Mouse (Mus musculus): ENCODE results near the gene Gimap9. TPM values are rescaled to one million over a fixed set of nuclear protein-coding genes. Genes with fewer than 3 reads are reported as not detected.

Gene Gimap9
- polyA plus RNA-seq, 1 experiment from 2014 or later: 3.6 TPM

DNA sequence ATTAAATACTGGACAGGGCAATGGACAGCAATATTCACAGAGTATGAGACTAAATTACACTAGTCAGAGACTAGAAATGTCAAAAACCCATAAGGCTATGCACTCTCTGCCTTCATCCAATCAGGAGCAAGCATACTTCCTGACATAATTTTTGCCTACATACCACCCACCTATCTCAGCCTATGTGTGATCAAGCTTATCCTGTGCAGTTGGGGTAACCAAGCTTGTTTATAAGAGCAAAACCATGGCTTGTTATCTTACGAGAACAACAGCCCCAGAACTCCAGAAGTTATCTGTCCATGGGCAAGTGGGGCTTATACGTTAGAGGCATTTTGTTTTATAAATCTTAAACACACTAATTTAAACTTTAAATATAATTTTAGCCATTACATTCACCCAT is 40.8 kb upstream of the Gimap9 start:
- H3K9ac ChIP-seq (ENCODE audit: low read length): no peak overlapping the region
- H3K4me1 ChIP-seq (ENCODE audit: control insufficient read depth, insufficient read depth, low read length): no peaks in the 10 kb centered on the region
- no peak overlapping the region for H3K4me3 ChIP-seq (ENCODE audit: low read depth, low read length)
- ATAC-seq (ENCODE audit: insufficient read depth, low FRiP score, low TSS enrichment) (no peak), DNase-seq (ENCODE audit: low spot score) (no peak)
- H3K9me3 ChIP-seq (ENCODE audit: control insufficient read depth, low read length): no peaks in the 10 kb centered on the region
- H3K4me2 ChIP-seq (ENCODE audit: low read depth): no peak overlapping the region
- 0 out of 2 replicates have a peak, but pooled peaks cover 2% of the 10 kb centered on the region for H3K27me3 ChIP-seq (ENCODE audit: control insufficient read depth, insufficient read depth, low read length)
- whole genome bisulfite sequencing: 87% methylated on average over 2 of the region's 2 CpGs
- H3K36me3 ChIP-seq (ENCODE audit: control insufficient read depth, insufficient read depth, low read length): no peaks in the 10 kb centered on the region
- H3K27ac ChIP-seq (ENCODE audit: low read depth, low read length): no peak overlapping the region

DNA sequence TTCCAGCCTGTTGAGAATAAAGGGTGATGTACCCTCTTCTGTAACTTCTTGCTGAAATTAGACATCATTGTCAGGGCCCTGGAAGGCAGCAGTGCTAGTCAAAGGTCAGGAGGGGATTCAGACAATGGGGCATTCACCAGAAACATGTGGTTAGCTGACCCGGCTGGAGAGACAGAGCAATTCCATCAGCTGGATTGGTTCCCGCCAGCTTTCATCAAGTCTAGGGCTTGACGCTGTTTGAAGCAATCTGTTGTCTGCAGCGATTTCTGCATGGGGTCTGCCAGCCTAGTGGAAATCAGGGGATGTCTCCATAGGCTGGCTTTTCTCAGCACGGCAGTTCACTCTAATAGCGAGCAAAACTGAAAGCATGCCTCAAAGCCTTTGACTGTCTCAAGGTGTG is 39.4 kb upstream of the Gimap9 start:
- no peaks in the 10 kb centered on the region for H3K36me3 ChIP-seq (ENCODE audit: control insufficient read depth, insufficient read depth, low read length)
- 31% methylated on average over 6 of the region's 6 CpGs for WGBS
- H3K4me2 ChIP-seq (ENCODE audit: low read depth): no peak overlapping the region
- DNase-seq (ENCODE audit: low spot score) (no peak), ATAC-seq (ENCODE audit: insufficient read depth, low FRiP score, low TSS enrichment) (no peak)
- H3K27me3 ChIP-seq (ENCODE audit: control insufficient read depth, insufficient read depth, low read length): no peaks in the 10 kb centered on the region
- no peak overlapping the region for H3K27ac ChIP-seq (ENCODE audit: low read depth, low read length)
- H3K9me3 ChIP-seq (ENCODE audit: control insufficient read depth, low read length): no peaks in the 10 kb centered on the region
- no peaks in the 10 kb centered on the region for H3K4me1 ChIP-seq (ENCODE audit: control insufficient read depth, insufficient read depth, low read length)
- no peak overlapping the region for H3K9ac ChIP-seq (ENCODE audit: low read length)
- H3K4me3 ChIP-seq (ENCODE audit: low read depth, low read length): no peak overlapping the region

DNA sequence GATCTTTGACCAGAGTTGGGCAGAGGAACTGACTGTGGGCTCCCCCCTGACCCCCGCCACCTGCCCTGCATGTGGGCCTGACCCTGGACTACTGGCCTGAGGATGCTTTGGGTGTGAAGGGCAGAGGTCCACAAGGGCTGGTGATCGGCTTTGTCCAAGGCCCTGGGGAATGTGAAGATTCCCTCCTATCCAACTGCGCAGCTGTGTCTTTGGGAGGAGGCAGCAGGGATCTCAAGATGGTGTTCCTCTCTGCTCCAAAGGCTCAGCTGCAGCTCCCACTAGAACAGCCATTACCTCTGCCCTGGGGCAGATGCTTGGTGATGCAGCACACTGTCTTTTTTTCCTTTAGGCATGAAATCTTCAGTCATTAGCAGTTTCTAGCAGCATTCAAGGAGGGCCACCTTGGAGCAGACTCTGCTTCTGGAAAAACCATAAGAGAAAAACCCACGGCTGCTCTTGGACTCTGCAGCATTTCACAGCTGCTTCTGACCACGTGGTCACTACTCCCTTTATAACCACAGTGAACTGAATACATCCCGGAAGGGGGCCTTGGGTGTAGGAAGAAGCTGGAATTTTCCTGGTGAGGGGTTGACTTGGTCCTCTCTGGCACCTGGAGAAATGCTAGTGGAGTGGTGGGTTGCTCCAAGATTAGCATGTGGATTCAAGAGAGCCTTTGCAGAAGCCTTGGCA is 38.0 kb upstream of the Gimap9 start:
- 69% methylated on average over 6 of the region's 6 CpGs for WGBS
- Histone ChIP-seq H3K4me1 (ENCODE audit: control insufficient read depth, insufficient read depth, low read length) (no peaks in the 10 kb centered on the region), H3K36me3 (ENCODE audit: control insufficient read depth, insufficient read depth, low read length) (no peaks in the 10 kb centered on the region), H3K4me3 (ENCODE audit: low read depth, low read length) (no peak overlapping the region), H3K27me3 (ENCODE audit: control insufficient read depth, insufficient read depth, low read length) (no peaks in the 10 kb centered on the region), H3K27ac (ENCODE audit: low read depth, low read length) (no peak overlapping the region), H3K9ac (ENCODE audit: low read length) (no peak overlapping the region), H3K4me2 (ENCODE audit: low read depth) (no peak overlapping the region), H3K9me3 (ENCODE audit: control insufficient read depth, low read length) (no peaks in the 10 kb centered on the region)
- ATAC-seq (ENCODE audit: insufficient read depth, low FRiP score, low TSS enrichment): no peak
- DNase-seq (ENCODE audit: low spot score): no peak

DNA sequence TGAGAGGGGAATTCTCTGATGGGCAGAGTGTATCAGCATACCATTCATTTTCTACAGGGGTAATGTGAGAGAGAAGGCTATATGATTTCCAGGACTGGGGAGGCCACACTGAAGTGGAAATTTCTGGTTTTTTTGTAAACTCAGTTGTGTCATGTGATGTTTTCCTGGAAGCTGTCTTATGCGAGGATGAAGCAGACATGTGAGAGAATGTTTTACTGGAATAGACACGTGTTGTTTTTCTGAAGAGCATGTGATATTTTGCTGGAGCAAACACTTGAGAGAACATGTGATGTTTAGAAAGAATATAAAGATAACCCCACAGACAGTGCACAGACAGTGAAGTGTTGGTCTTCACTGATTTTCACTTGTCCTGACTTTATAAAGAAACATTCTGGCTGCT is 37.4 kb upstream of the Gimap9 start:
- no peak for DNase-seq (ENCODE audit: low spot score)
- no peaks in the 10 kb centered on the region for H3K9me3 ChIP-seq (ENCODE audit: control insufficient read depth, low read length)
- no peaks in the 10 kb centered on the region for H3K4me1 ChIP-seq (ENCODE audit: control insufficient read depth, insufficient read depth, low read length)
- no peak overlapping the region for H3K9ac ChIP-seq (ENCODE audit: low read length)
- H3K4me3 ChIP-seq (ENCODE audit: low read depth, low read length): no peak overlapping the region
- H3K36me3 ChIP-seq (ENCODE audit: control insufficient read depth, insufficient read depth, low read length): no peaks in the 10 kb centered on the region
- no peak overlapping the region for H3K27ac ChIP-seq (ENCODE audit: low read depth, low read length)
- WGBS: 82% methylated on average over 2 of the region's 2 CpGs
- no peak overlapping the region for H3K4me2 ChIP-seq (ENCODE audit: low read depth)
- H3K27me3 ChIP-seq (ENCODE audit: control insufficient read depth, insufficient read depth, low read length): no peaks in the 10 kb centered on the region
- ATAC-seq (ENCODE audit: insufficient read depth, low FRiP score, low TSS enrichment): no peak

DNA sequence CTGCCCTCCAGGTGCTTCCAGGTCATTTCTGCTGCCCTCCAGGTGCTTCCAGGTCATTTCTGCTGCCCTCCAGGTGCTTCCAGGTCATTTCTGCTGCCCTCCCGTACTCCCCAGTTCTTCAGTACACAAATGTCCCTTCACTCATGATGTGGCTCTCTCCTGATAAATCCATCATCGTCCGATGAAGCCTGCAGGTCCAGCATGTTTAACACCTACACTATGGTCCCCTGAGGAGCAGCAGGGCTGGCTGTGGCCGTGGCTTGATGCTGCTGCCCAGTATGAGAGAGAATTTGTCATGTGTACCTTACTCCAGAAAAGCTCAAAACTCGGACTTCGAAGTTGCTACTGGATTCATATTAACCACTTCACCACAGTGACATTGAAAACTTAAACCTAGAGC is 34.5 kb upstream of the Gimap9 start:
- Histone ChIP-seq H3K27me3 (ENCODE audit: control insufficient read depth, insufficient read depth, low read length) (no peaks in the 10 kb centered on the region), H3K4me1 (ENCODE audit: control insufficient read depth, insufficient read depth, low read length) (no peaks in the 10 kb centered on the region), H3K9me3 (ENCODE audit: control insufficient read depth, low read length) (no peaks in the 10 kb centered on the region), H3K4me2 (ENCODE audit: low read depth) (no peak overlapping the region), H3K4me3 (ENCODE audit: low read depth, low read length) (no peak overlapping the region), H3K9ac (ENCODE audit: low read length) (no peak overlapping the region), H3K27ac (ENCODE audit: low read depth, low read length) (no peak overlapping the region), H3K36me3 (ENCODE audit: control insufficient read depth, insufficient read depth, low read length) (no peaks in the 10 kb centered on the region)
- 80% methylated on average over 6 of the region's 6 CpGs for WGBS
- DNase-seq (ENCODE audit: low spot score) (no peak), ATAC-seq (ENCODE audit: insufficient read depth, low FRiP score, low TSS enrichment) (no peak)

DNA sequence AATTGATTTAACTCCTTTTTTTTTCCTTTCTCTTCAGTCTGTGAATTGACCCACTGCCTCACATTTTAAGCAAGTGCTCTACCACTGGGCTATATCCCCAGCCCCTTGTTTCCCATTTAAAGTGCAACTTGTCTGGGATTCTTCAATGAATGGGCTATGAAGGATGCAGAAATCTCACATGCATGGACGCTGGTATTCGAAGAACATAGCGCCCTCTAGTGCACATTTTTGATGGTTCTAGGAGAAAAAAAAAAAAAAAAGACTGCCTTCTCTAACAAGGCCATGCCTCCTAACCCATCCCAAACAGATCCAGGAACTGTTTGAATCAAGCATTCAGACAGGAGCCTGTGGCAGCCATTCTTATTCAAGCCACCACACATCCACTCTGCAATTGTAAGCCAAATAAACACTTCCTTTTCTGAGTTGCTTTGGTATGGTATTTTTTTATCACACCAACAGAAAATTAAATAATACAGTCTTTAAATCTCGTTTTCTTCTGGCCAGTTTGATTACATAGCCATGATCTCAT is 33.1 kb upstream of the Gimap9 start:
- Histone ChIP-seq H3K9me3 (ENCODE audit: control insufficient read depth, low read length) (no peaks in the 10 kb centered on the region), H3K9ac (ENCODE audit: low read length) (no peak overlapping the region), H3K27me3 (ENCODE audit: control insufficient read depth, insufficient read depth, low read length) (no peaks in the 10 kb centered on the region), H3K36me3 (ENCODE audit: control insufficient read depth, insufficient read depth, low read length) (no peaks in the 10 kb centered on the region), H3K4me1 (ENCODE audit: control insufficient read depth, insufficient read depth, low read length) (no peaks in the 10 kb centered on the region), H3K4me2 (ENCODE audit: low read depth) (no peak overlapping the region), H3K27ac (ENCODE audit: low read depth, low read length) (no peak overlapping the region), H3K4me3 (ENCODE audit: low read depth, low read length) (no peak overlapping the region)
- ATAC-seq (ENCODE audit: insufficient read depth, low FRiP score, low TSS enrichment): no peak
- 23% methylated on average over 4 of the region's 4 CpGs for WGBS
- peak; percentile 49 for DNase-seq (ENCODE audit: low spot score)

DNA sequence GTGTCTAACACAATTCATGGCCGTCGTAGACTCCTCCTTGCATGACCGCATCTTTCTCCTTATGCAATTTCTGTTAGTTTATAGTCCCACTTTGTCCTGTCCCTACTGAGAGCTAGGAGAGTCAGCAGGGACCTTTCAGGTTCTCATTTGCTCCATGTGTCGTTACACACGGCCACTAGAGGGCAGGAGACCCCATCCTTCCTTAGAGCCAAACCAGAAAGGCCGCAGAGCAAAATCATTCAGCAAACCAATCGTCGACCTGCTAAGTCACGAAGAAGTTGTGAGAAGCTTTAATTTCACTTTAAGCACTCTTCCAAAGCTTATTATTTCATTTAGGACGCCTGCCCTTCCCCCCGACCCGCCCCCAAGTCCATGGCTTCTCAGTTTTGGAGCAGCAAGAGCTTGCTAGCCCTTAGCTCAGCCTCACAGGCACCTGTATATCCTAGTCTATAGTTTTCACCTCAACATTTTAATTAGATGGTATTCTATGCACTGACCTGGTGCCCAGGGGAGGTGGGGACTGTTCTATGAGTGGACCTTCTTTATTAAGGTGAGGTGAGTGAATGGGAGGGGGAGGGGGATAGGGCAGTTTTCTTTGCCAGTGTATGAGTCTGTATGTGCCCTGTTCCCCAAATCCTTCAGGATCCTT is 30.1 kb upstream of the Gimap9 start:
- DNase-seq (ENCODE audit: low spot score) (peak; percentile 71), ATAC-seq (ENCODE audit: insufficient read depth, low FRiP score, low TSS enrichment) (no peak)
- Histone ChIP-seq H3K9me3 (ENCODE audit: control insufficient read depth, low read length) (no peaks in the 10 kb centered on the region), H3K4me1 (ENCODE audit: control insufficient read depth, insufficient read depth, low read length) (no peaks in the 10 kb centered on the region), H3K9ac (ENCODE audit: low read length) (no peak overlapping the region), H3K4me3 (ENCODE audit: low read depth, low read length) (no peak overlapping the region), H3K4me2 (ENCODE audit: low read depth) (no peak overlapping the region), H3K36me3 (ENCODE audit: control insufficient read depth, insufficient read depth, low read length) (no peaks in the 10 kb centered on the region), H3K27ac (ENCODE audit: low read depth, low read length) (no peak overlapping the region), H3K27me3 (ENCODE audit: control insufficient read depth, insufficient read depth, low read length) (no peaks in the 10 kb centered on the region)
- WGBS: 15% methylated on average over 12 of the region's 12 CpGs

DNA sequence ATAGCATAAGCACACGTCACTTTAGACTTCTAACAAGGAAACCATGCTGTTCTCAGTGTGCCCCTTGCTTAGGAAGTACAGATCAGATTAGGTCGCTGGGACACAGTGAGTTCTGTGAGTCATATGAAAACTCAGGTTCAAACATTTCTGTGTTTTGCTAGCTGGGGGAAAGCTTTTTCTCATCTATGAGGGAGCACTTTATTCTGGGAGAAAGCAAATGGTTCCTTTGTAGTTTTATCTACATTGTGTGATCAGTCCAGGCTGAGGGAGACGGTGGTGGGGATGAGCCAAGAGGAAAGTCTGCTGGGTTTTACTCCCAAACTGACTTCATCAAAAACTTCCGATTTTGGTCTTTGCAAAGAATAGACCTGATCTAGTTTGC is 29.6 kb upstream of the Gimap9 start:
- H3K4me3 ChIP-seq (ENCODE audit: low read depth, low read length): no peak overlapping the region
- no peak overlapping the region for H3K27ac ChIP-seq (ENCODE audit: low read depth, low read length)
- ATAC-seq (ENCODE audit: insufficient read depth, low FRiP score, low TSS enrichment) (no peak), DNase-seq (ENCODE audit: low spot score) (no peak)
- no peaks in the 10 kb centered on the region for H3K36me3 ChIP-seq (ENCODE audit: control insufficient read depth, insufficient read depth, low read length)
- no peak overlapping the region for H3K9ac ChIP-seq (ENCODE audit: low read length)
- H3K4me1 ChIP-seq (ENCODE audit: control insufficient read depth, insufficient read depth, low read length): no peaks in the 10 kb centered on the region
- 80% methylated on average over 4 of the region's 4 CpGs for WGBS
- no peak overlapping the region for H3K4me2 ChIP-seq (ENCODE audit: low read depth)
- H3K9me3 ChIP-seq (ENCODE audit: control insufficient read depth, low read length): no peaks in the 10 kb centered on the region
- no peaks in the 10 kb centered on the region for H3K27me3 ChIP-seq (ENCODE audit: control insufficient read depth, insufficient read depth, low read length)

DNA sequence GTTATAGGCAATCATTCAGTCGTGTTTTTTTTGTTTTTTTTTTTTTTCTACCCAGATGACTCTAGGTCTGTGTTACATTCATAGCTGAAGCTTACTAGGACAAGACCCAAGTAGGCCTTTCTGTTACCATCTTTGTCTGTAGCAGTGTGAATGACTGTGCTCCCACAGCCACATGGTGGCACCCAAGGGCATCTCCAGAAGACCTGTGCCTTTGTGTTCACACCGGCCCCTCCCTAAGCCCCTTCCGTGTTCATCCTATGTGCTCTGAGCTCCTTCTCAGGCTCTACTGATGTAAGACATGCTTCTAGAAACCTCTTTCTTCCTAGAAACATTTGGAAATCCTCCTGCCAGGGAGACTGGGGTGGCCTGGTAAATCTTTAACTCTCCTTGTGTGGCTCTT is 28.9 kb upstream of the Gimap9 start, which contains the start of gene Gimap8:
Gimap8 (plus strand) TSS at position 240 of the 400 bp plus-strand sequence.
- Histone ChIP-seq H3K27me3 (ENCODE audit: control insufficient read depth, insufficient read depth, low read length) (no peaks in the 10 kb centered on the region), H3K9me3 (ENCODE audit: control insufficient read depth, low read length) (no peaks in the 10 kb centered on the region), H3K4me2 (ENCODE audit: low read depth) (no peak within 1 kb of the TSS), H3K4me1 (ENCODE audit: control insufficient read depth, insufficient read depth, low read length) (no peaks in the 10 kb centered on the region), H3K9ac (ENCODE audit: low read length) (no peak within 1 kb of the TSS), H3K4me3 (ENCODE audit: low read depth, low read length) (no peak within 1 kb of the TSS), H3K36me3 (ENCODE audit: control insufficient read depth, insufficient read depth, low read length) (no peaks in the 10 kb centered on the region), H3K27ac (ENCODE audit: low read depth, low read length) (no peak within 1 kb of the TSS)
- DNase-seq (ENCODE audit: low spot score) (peak; percentile 25), ATAC-seq (ENCODE audit: insufficient read depth, low FRiP score, low TSS enrichment) (no peak)
- 48% methylated on average over 3 of the region's 3 CpGs for WGBS
